Mouse (Mus musculus) forebrain, embryonic 11.5 days (tissue): ENCODE measurements around the gene Prss38. TPM values are rescaled to one million over a fixed set of nuclear protein-coding genes. Genes with fewer than 3 reads are reported as not detected.

ENCODE experiments used
- ATAC-seq: fragments of 200-750 bp; cut with Nextera tagmentation; replicated peaks from 2 replicates; pipeline ENCODE4 v1.8.0; 2017; ENCODE audit warnings: moderate TSS enrichment; ENCODE audit not compliant: low FRiP score
- DNase-seq: peaks from one replicate; pipeline ENCODE4 v3.0.0-alpha.2; 2017; ENCODE audit warnings: low spot score
- H3K27ac ChIP-seq: fragments of 300-500 bp; sonication (generic); 2 replicates; pipeline ENCODE4 v1.5.1; 2014; ENCODE audit warnings: low read depth, low read length
- H3K27me3 ChIP-seq: fragments of 300-500 bp; sonication (generic); 2 replicates; pipeline ENCODE4 v1.6.1; 2014; ENCODE audit warnings: mild to moderate bottlenecking, low read length, mixed read lengths; ENCODE audit not compliant: control insufficient read depth, insufficient read depth
- H3K36me3 ChIP-seq: fragments of 300-500 bp; sonication (generic); 2 replicates; pipeline ENCODE4 v1.6.1; 2014; ENCODE audit warnings: mild to moderate bottlenecking, low read length, moderate library complexity, mixed read lengths; ENCODE audit not compliant: control insufficient read depth, insufficient read depth
- H3K4me1 ChIP-seq: fragments of 300-500 bp; sonication (generic); replicated peaks from 2 replicates; pipeline ENCODE4 v1.6.1; 2014; ENCODE audit warnings: low read length, mixed read lengths; ENCODE audit not compliant: control insufficient read depth, insufficient read depth
- H3K4me2 ChIP-seq: fragments of 300-500 bp; sonication (generic); 2 replicates; pipeline ENCODE4 v1.6.1; 2014; ENCODE audit warnings: low read depth, mild to moderate bottlenecking, low read length, moderate library complexity, mixed read lengths; ENCODE audit not compliant: severe bottlenecking
- H3K4me3 ChIP-seq: fragments of 300-500 bp; sonication (generic); 2 replicates; pipeline ENCODE4 v1.5.1; 2014; ENCODE audit warnings: low read depth, low read length
- H3K9ac ChIP-seq: fragments of 300-500 bp; sonication (generic); 2 replicates; pipeline ENCODE4 v1.6.1; 2014; ENCODE audit warnings: low read length
- H3K9me3 ChIP-seq: fragments of 300-500 bp; sonication (generic); 2 replicates; pipeline ENCODE4 v1.6.1; 2016; ENCODE audit warnings: low read length, mixed read lengths; ENCODE audit not compliant: control insufficient read depth
- whole genome bisulfite sequencing: fragments of 180-500 bp; shearing (Covaris S2); extraction: QIAGEN DNeasy Blood & Tissue Kit; methylation state at CpG from one replicate; pipeline ENCODE4 v1.1.7; 2014; 5-methylcytosine and 5-hydroxymethylcytosine counted together
- polyA plus RNA-seq: library from polyadenylated mRNA; unstranded; fragments of >200 nt; fragmentation: Nextera tagmentation; extraction: Ambion mirVana; gene quantifications from 2 replicates; pipeline ENCODE4 v1.2.1, GENCODE M21; 2014

Gene Prss38
- polyA plus RNA-seq, 1 experiment from 2014 or later = not detected

- H3K4me1 ChIP-seq = peaks cover under 1% of the 10 kb centered on the region; the same call in 1 of the 2 replicates
- no peak overlapping the region for H3K9ac ChIP-seq
- peaks cover 2% of the 10 kb centered on the region; the same call in 1 of the 2 replicates for H3K27me3 ChIP-seq
- WGBS = 85% methylated on average over 2 of the region's 2 CpGs
- ATAC-seq (no peak), DNase-seq (no peak)
- no peak overlapping the region for H3K4me2 ChIP-seq
- no peak overlapping the region for H3K4me3 ChIP-seq
- no peaks in the 10 kb centered on the region for H3K9me3 ChIP-seq
- H3K36me3 ChIP-seq = no peaks in the 10 kb centered on the region
- H3K27ac ChIP-seq = no peak overlapping the region
Measured at GRCm38 (mm10) chr11:59338736-59339120, 36.7 kb downstream of the Prss38 start.

- no peak for DNase-seq
- peaks cover 3% of the 10 kb centered on the region; the same call in 1 of the 2 replicates for H3K4me1 ChIP-seq
- H3K27me3 ChIP-seq = peaks cover 2% of the 10 kb centered on the region; the same call in 1 of the 2 replicates
- no peaks in the 10 kb centered on the region for H3K36me3 ChIP-seq
- no peak overlapping the region for H3K27ac ChIP-seq
- no peaks in the 10 kb centered on the region for H3K9me3 ChIP-seq
- no peak overlapping the region for H3K4me2 ChIP-seq
- ATAC-seq = no peak
- H3K9ac ChIP-seq = no peak overlapping the region
- H3K4me3 ChIP-seq = no peak overlapping the region
- WGBS = 73% methylated on average over 13 of the region's 13 CpGs
Measured at GRCm38 (mm10) chr11:59337955-59338735, 37.3 kb downstream of the Prss38 start.

- WGBS = 0% methylated on average over 1 of the region's 1 CpGs
Measured at GRCm38 (mm10) chr11:59336381-59336780, 39.1 kb downstream of the Prss38 start.

GRCm38 (mm10) chr11:59335942-59336341, 39.5 kb downstream of the Prss38 start:
- peaks cover 3% of the 10 kb centered on the region; the same call in 1 of the 2 replicates for H3K4me1 ChIP-seq
- H3K4me3 ChIP-seq = no peak overlapping the region
- no peak overlapping the region for H3K9ac ChIP-seq
- no peak overlapping the region for H3K4me2 ChIP-seq
- ATAC-seq = no peak
- H3K27me3 ChIP-seq = peaks cover 2% of the 10 kb centered on the region
- no peaks in the 10 kb centered on the region for H3K9me3 ChIP-seq
- H3K36me3 ChIP-seq = no peaks in the 10 kb centered on the region
- no peak overlapping the region for H3K27ac ChIP-seq
- 69% methylated on average over 2 of the region's 2 CpGs for WGBS
- no peak for DNase-seq

More at GRCm38 (mm10) chr11:59336381-59336780, 39.1 kb downstream of the Prss38 start:
- peaks cover 3% of the 10 kb centered on the region; the same call in 1 of the 2 replicates for H3K4me1 ChIP-seq
- ATAC-seq (no peak), DNase-seq (peak; percentile 68)
- H3K27ac ChIP-seq = no peak overlapping the region
- H3K36me3 ChIP-seq = no peaks in the 10 kb centered on the region
- no peak overlapping the region for H3K9ac ChIP-seq
- no peaks in the 10 kb centered on the region for H3K9me3 ChIP-seq
- peaks cover 2% of the 10 kb centered on the region for H3K27me3 ChIP-seq
- H3K4me2 ChIP-seq = no peak overlapping the region
- H3K4me3 ChIP-seq = no peak overlapping the region

- Histone ChIP-seq H3K9me3 (no peaks in the 10 kb centered on the region), H3K4me2 (no peak overlapping the region), H3K4me1 (peaks cover 4% of the 10 kb centered on the region; the same call in 1 of the 2 replicates), H3K36me3 (no peaks in the 10 kb centered on the region), H3K27me3 (peaks cover 2% of the 10 kb centered on the region), H3K4me3 (no peak overlapping the region), H3K27ac (no peak overlapping the region), H3K9ac (no peak overlapping the region)
- DNase-seq (no peak), ATAC-seq (no peak)
- WGBS = 83% methylated on average over 4 of the region's 4 CpGs
Measured at GRCm38 (mm10) chr11:59335150-59335549, 40.3 kb downstream of the Prss38 start.

- peaks cover 2% of the 10 kb centered on the region for H3K27me3 ChIP-seq
- peaks cover 12% of the 10 kb centered on the region; the same call in 1 of the 2 replicates for H3K4me1 ChIP-seq
- H3K36me3 ChIP-seq = no peaks in the 10 kb centered on the region
- no peak overlapping the region for H3K4me2 ChIP-seq
- DNase-seq = no peak
- no peak overlapping the region for H3K9ac ChIP-seq
- ATAC-seq = no peak
- no peak overlapping the region for H3K27ac ChIP-seq
- no peak overlapping the region for H3K4me3 ChIP-seq
- WGBS = 39% methylated on average over 9 of the region's 9 CpGs
- H3K9me3 ChIP-seq = no peaks in the 10 kb centered on the region
Measured at GRCm38 (mm10) chr11:59332938-59333337, 42.5 kb downstream of the Prss38 start.

- DNase-seq (no peak), ATAC-seq (no peak)
- H3K9ac ChIP-seq = no peak overlapping the region
- 85% methylated on average over 16 of the region's 16 CpGs for WGBS
- H3K27me3 ChIP-seq = peaks cover 2% of the 10 kb centered on the region
- peaks cover 12% of the 10 kb centered on the region; the same call in 1 of the 2 replicates for H3K4me1 ChIP-seq
- H3K4me2 ChIP-seq = no peak overlapping the region
- H3K9me3 ChIP-seq = no peaks in the 10 kb centered on the region
- H3K36me3 ChIP-seq = no peaks in the 10 kb centered on the region
- no peak overlapping the region for H3K27ac ChIP-seq
- H3K4me3 ChIP-seq = no peak overlapping the region
Measured at GRCm38 (mm10) chr11:59331167-59331869, 44.1 kb downstream of the Prss38 start.

- no peaks in the 10 kb centered on the region for H3K36me3 ChIP-seq
- no peaks in the 10 kb centered on the region for H3K9me3 ChIP-seq
- no peak overlapping the region for H3K9ac ChIP-seq
- peaks cover 2% of the 10 kb centered on the region for H3K27me3 ChIP-seq
- no peak overlapping the region for H3K4me3 ChIP-seq
- peak overlapping the region; percentile 39; the same call in 1 of the 2 replicates for H3K27ac ChIP-seq
- peaks cover 12% of the 10 kb centered on the region; the same call in 1 of the 2 replicates for H3K4me1 ChIP-seq
- DNase-seq (peak; percentile 90), ATAC-seq (0 out of 2 replicates have a peak, but pooled peaks have one; percentile 42)
- 42% methylated on average over 5 of the region's 5 CpGs for WGBS
- no peak overlapping the region for H3K4me2 ChIP-seq
Measured at GRCm38 (mm10) chr11:59330560-59330959, 44.9 kb downstream of the Prss38 start.
